Mouse (Mus musculus): Measurements from ENCODE around the gene Brms1. TPM values are rescaled to one million over a fixed set of nuclear protein-coding genes. Genes with fewer than 3 reads are reported as not detected.
"Not testable (repeated sequence)": the region's sequence is repeated elsewhere in the genome, so short reads cannot be mapped to it uniquely, and the experiment has no call there.

Brms1 gene
- polyA plus RNA-seq, 1 experiment from 2014 or later, result 44.1 TPM

GRCm38 (mm10) chr19:5082005-5082404 lies 40.9 kb downstream of the Brms1 start:
- no peak overlapping the region for H3K9ac ChIP-seq (ENCODE audit: low read depth, low read length)
- WGBS, result 60% methylated on average over 18 of the region's 18 CpGs
- no peaks in the 10 kb centered on the region for H3K36me3 ChIP-seq (ENCODE audit: control insufficient read depth, insufficient read depth, low read length)
- H3K4me3 ChIP-seq (ENCODE audit: low read length), result no peak overlapping the region
- H3K4me2 ChIP-seq (ENCODE audit: low read depth, low read length), result no peak overlapping the region
- peaks cover 7% of the 10 kb centered on the region for H3K4me1 ChIP-seq (ENCODE audit: control insufficient read depth, insufficient read depth, low read length)
- no peak for ATAC-seq
- H3K27ac ChIP-seq (ENCODE audit: low read length), result no peak overlapping the region
- peaks cover 61% of the 10 kb centered on the region for H3K27me3 ChIP-seq (replicated peaks; ENCODE audit: control insufficient read depth, insufficient read depth, low read length)
- H3K9me3 ChIP-seq (ENCODE audit: control insufficient read depth, low read length), result no peaks in the 10 kb centered on the region

GRCm38 (mm10) chr19:5082596-5082995 lies 41.4 kb downstream of the Brms1 start:
- no peak for ATAC-seq
- no peak overlapping the region for H3K4me3 ChIP-seq (ENCODE audit: low read length)
- no peak overlapping the region for H3K27ac ChIP-seq (ENCODE audit: low read length)
- H3K4me2 ChIP-seq (ENCODE audit: low read depth, low read length), result no peak overlapping the region
- WGBS, result 62% methylated on average over 24 of the region's 24 CpGs
- H3K36me3 ChIP-seq (ENCODE audit: control insufficient read depth, insufficient read depth, low read length), result no peaks in the 10 kb centered on the region
- peaks cover 61% of the 10 kb centered on the region for H3K27me3 ChIP-seq (replicated peaks; ENCODE audit: control insufficient read depth, insufficient read depth, low read length)
- H3K4me1 ChIP-seq (ENCODE audit: control insufficient read depth, insufficient read depth, low read length), result peaks cover 9% of the 10 kb centered on the region
- H3K9me3 ChIP-seq (ENCODE audit: control insufficient read depth, low read length), result no peaks in the 10 kb centered on the region
- no peak overlapping the region for H3K9ac ChIP-seq (ENCODE audit: low read depth, low read length)

GRCm38 (mm10) chr19:5083961-5084833 lies 43.0 kb downstream of the Brms1 start:
- Histone ChIP-seq H3K9me3 (ENCODE audit: control insufficient read depth, low read length) (no peaks in the 10 kb centered on the region), H3K27me3 (replicated peaks; ENCODE audit: control insufficient read depth, insufficient read depth, low read length) (peaks cover 61% of the 10 kb centered on the region), H3K4me2 (ENCODE audit: low read depth, low read length) (0 out of 2 replicates have a peak overlapping the region, but pooled peaks have one; percentile 91), H3K27ac (ENCODE audit: low read length) (no peak overlapping the region), H3K4me3 (ENCODE audit: low read length) (peak overlapping the region; percentile 56), H3K9ac (ENCODE audit: low read depth, low read length) (peak overlapping the region; percentile 48; the same call in 1 of the 2 replicates), H3K36me3 (ENCODE audit: control insufficient read depth, insufficient read depth, low read length) (no peaks in the 10 kb centered on the region), H3K4me1 (ENCODE audit: control insufficient read depth, insufficient read depth, low read length) (peaks cover 14% of the 10 kb centered on the region)
- ATAC-seq, result no peak
- 56% methylated on average over 3 of the region's 3 CpGs for WGBS

GRCm38 (mm10) chr19:5084834-5085144 lies 43.6 kb downstream of the Brms1 start:
- H3K4me1 ChIP-seq (ENCODE audit: control insufficient read depth, insufficient read depth, low read length), result peaks cover 17% of the 10 kb centered on the region
- H3K27ac ChIP-seq (ENCODE audit: low read length), result no peak overlapping the region
- no peaks in the 10 kb centered on the region for H3K36me3 ChIP-seq (ENCODE audit: control insufficient read depth, insufficient read depth, low read length)
- under 1% methylated on average over 15 of the region's 15 CpGs for WGBS
- H3K4me3 ChIP-seq (ENCODE audit: low read length), result peak overlapping the region; percentile 56
- ATAC-seq, result no peak
- peak overlapping the region; percentile 91 for H3K4me2 ChIP-seq (ENCODE audit: low read depth, low read length)
- H3K27me3 ChIP-seq (replicated peaks; ENCODE audit: control insufficient read depth, insufficient read depth, low read length), result peaks cover 60% of the 10 kb centered on the region
- peak overlapping the region; percentile 48 for H3K9ac ChIP-seq (ENCODE audit: low read depth, low read length)
- H3K9me3 ChIP-seq (ENCODE audit: control insufficient read depth, low read length), result no peaks in the 10 kb centered on the region

GRCm38 (mm10) chr19:5085145-5085863 lies 44.1 kb downstream of the Brms1 start, which contains the start of gene Tmem151a:
Tmem151a (minus strand) TSS chr19:5085531.
- Histone ChIP-seq H3K9ac (ENCODE audit: low read depth, low read length) (peak within 1 kb of the TSS; percentile 48), H3K27me3 (replicated peaks; ENCODE audit: control insufficient read depth, insufficient read depth, low read length) (peaks cover 56% of the 10 kb centered on the region), H3K27ac (ENCODE audit: low read length) (no peak within 1 kb of the TSS)

GRCm38 (mm10) chr19:5086533-5086932 lies 45.4 kb downstream of the Brms1 start:
- H3K9ac ChIP-seq (ENCODE audit: low read depth, low read length); H3K9me3 ChIP-seq (ENCODE audit: control insufficient read depth, low read length); H3K27ac ChIP-seq (ENCODE audit: low read length); ATAC-seq; H3K4me3 ChIP-seq (ENCODE audit: low read length); H3K4me2 ChIP-seq (ENCODE audit: low read depth, low read length); H3K36me3 ChIP-seq (ENCODE audit: control insufficient read depth, insufficient read depth, low read length): not testable (repeated sequence)
- Histone ChIP-seq H3K4me1 (ENCODE audit: control insufficient read depth, insufficient read depth, low read length) (peaks cover 17% of the 10 kb centered on the region), H3K27me3 (replicated peaks; ENCODE audit: control insufficient read depth, insufficient read depth, low read length) (peaks cover 47% of the 10 kb centered on the region)
- 48% methylated on average over 4 of the region's 4 CpGs for WGBS

More at GRCm38 (mm10) chr19:5085145-5085863, 44.1 kb downstream of the Brms1 start, which contains the start of gene Tmem151a:
- Histone ChIP-seq H3K4me3 (ENCODE audit: low read length) (peak within 1 kb of the TSS; percentile 56), H3K9me3 (ENCODE audit: control insufficient read depth, low read length) (no peaks in the 10 kb centered on the region), H3K4me2 (ENCODE audit: low read depth, low read length) (peak within 1 kb of the TSS; percentile 91), H3K4me1 (ENCODE audit: control insufficient read depth, insufficient read depth, low read length) (peaks cover 17% of the 10 kb centered on the region), H3K36me3 (ENCODE audit: control insufficient read depth, insufficient read depth, low read length) (no peaks in the 10 kb centered on the region)
- no peak for ATAC-seq
- 1% methylated on average over 67 of the region's 69 CpGs for WGBS

- under 1% methylated on average over 58 of the region's 58 CpGs for WGBS
- Histone ChIP-seq H3K36me3 (ENCODE audit: control insufficient read depth, insufficient read depth, low read length) (peaks cover 2% of the 10 kb centered on the region), H3K9ac (ENCODE audit: low read depth, low read length) (peak within 1 kb of the TSS; percentile 81), H3K27me3 (replicated peaks; ENCODE audit: control insufficient read depth, insufficient read depth, low read length) (peaks cover 32% of the 10 kb centered on the region), H3K4me1 (ENCODE audit: control insufficient read depth, insufficient read depth, low read length) (peaks cover 17% of the 10 kb centered on the region), H3K4me3 (ENCODE audit: low read length) (peak within 1 kb of the TSS; percentile 71), H3K27ac (ENCODE audit: low read length) (peak within 1 kb of the TSS; percentile 90), H3K9me3 (ENCODE audit: control insufficient read depth, low read length) (no peaks in the 10 kb centered on the region), H3K4me2 (ENCODE audit: low read depth, low read length) (peak within 1 kb of the TSS; percentile 73)
- peak; percentile 93 for ATAC-seq
Measured at GRCm38 (mm10) chr19:5087884-5088728, 47.0 kb downstream of the Brms1 start, which contains the start of gene Yif1a. Yif1a (plus strand) TSS chr19:5088538.

- H3K9ac ChIP-seq (ENCODE audit: low read depth, low read length), result peak overlapping the region; percentile 81
- no peaks in the 10 kb centered on the region for H3K9me3 ChIP-seq (ENCODE audit: control insufficient read depth, low read length)
- no peak overlapping the region for H3K27ac ChIP-seq (ENCODE audit: low read length)
- peaks cover 21% of the 10 kb centered on the region for H3K4me1 ChIP-seq (ENCODE audit: control insufficient read depth, insufficient read depth, low read length)
- H3K4me2 ChIP-seq (ENCODE audit: low read depth, low read length), result peak overlapping the region; percentile 73
- WGBS, result 93% methylated on average over 4 of the region's 4 CpGs
- peaks cover 2% of the 10 kb centered on the region for H3K36me3 ChIP-seq (ENCODE audit: control insufficient read depth, insufficient read depth, low read length)
- H3K27me3 ChIP-seq (replicated peaks; ENCODE audit: control insufficient read depth, insufficient read depth, low read length), result peaks cover 21% of the 10 kb centered on the region
- ATAC-seq, result no peak
- peak overlapping the region; percentile 71 for H3K4me3 ChIP-seq (ENCODE audit: low read length)
Measured at GRCm38 (mm10) chr19:5089324-5089723, 48.2 kb downstream of the Brms1 start.
